Mouse (Mus musculus) liver, embryonic 11.5 days (tissue): ENCODE results near the gene Zfp871. TPM values are rescaled to one million over a fixed set of nuclear protein-coding genes. Genes with fewer than 3 reads are reported as not detected.
"Not testable (repeated sequence)": the region's sequence is repeated elsewhere in the genome, so short reads cannot be mapped to it uniquely, and the experiment has no call there.

Experiments used
- ATAC-seq: fragments of 200-750 bp; cut with Nextera tagmentation; replicated peaks from 2 replicates; pipeline ENCODE4 v1.8.0; 2017; ENCODE audit warnings: moderate number of reproducible peaks, mild to moderate bottlenecking, moderate TSS enrichment, moderate library complexity; ENCODE audit not compliant: low FRiP score
- DNase-seq: peaks from one replicate; pipeline ENCODE4 v3.0.0-alpha.2; 2017; ENCODE audit warnings: low spot score
- H3K27ac ChIP-seq: fragments of 300-500 bp; sonication (generic); 2 replicates; pipeline ENCODE4 v1.5.1; 2014; ENCODE audit warnings: mild to moderate bottlenecking, low read depth, low read length, control low read depth
- H3K27me3 ChIP-seq: fragments of 300-500 bp; sonication (generic); replicated peaks from 2 replicates; pipeline ENCODE4 v1.6.1; 2014; ENCODE audit warnings: low read length, mixed read lengths; ENCODE audit not compliant: control insufficient read depth, insufficient read depth
- H3K36me3 ChIP-seq: fragments of 300-500 bp; sonication (generic); 2 replicates; pipeline ENCODE4 v1.6.1; 2014; ENCODE audit warnings: mild to moderate bottlenecking, low read length, moderate library complexity, mixed read lengths; ENCODE audit not compliant: control insufficient read depth, insufficient read depth
- H3K4me1 ChIP-seq: fragments of 300-500 bp; sonication (generic); replicated peaks from 2 replicates; pipeline ENCODE4 v1.6.1; 2014; ENCODE audit warnings: low read length, mixed read lengths; ENCODE audit not compliant: control insufficient read depth, insufficient read depth
- H3K4me2 ChIP-seq: fragments of 300-500 bp; sonication (generic); 2 replicates; pipeline ENCODE4 v1.6.1; 2014; ENCODE audit warnings: mild to moderate bottlenecking, control low read depth, moderate library complexity
- H3K4me3 ChIP-seq: fragments of 300-500 bp; sonication (generic); 2 replicates; pipeline ENCODE4 v1.5.1; 2014; ENCODE audit warnings: low read depth, low read length, control low read depth
- H3K9ac ChIP-seq: fragments of 300-500 bp; sonication (generic); 2 replicates; pipeline ENCODE4 v1.6.1; 2014; ENCODE audit warnings: low read depth, low read length, control low read depth
- H3K9me3 ChIP-seq: fragments of 300-500 bp; sonication (generic); 2 replicates; pipeline ENCODE4 v1.6.1; 2016; ENCODE audit warnings: low read length, inconsistent platforms, mixed read lengths; ENCODE audit not compliant: control insufficient read depth
- WGBS: fragments of 180-500 bp; shearing (Covaris S2); extraction: QIAGEN DNeasy Blood & Tissue Kit; methylation state at CpG from one replicate; pipeline ENCODE4 v1.1.7; 2014; 5-methylcytosine and 5-hydroxymethylcytosine counted together
- polyA plus RNA-seq: library from polyadenylated mRNA; unstranded; fragments of >200 nt; fragmentation: Nextera tagmentation; extraction: Ambion mirVana; gene quantifications from 2 replicates; pipeline ENCODE4 v1.2.1, GENCODE M21; 2014

Gene Zfp871
- polyA plus RNA-seq, 1 experiment from 2014 or later, result 24.7 TPM

- Histone ChIP-seq H3K27ac (no peak overlapping the region), H3K4me2 (no peak overlapping the region), H3K9me3 (no peaks in the 10 kb centered on the region), H3K4me3 (no peak overlapping the region), H3K9ac (no peak overlapping the region), H3K36me3 (no peaks in the 10 kb centered on the region), H3K27me3 (no peaks in the 10 kb centered on the region), H3K4me1 (no peaks in the 10 kb centered on the region)
- ATAC-seq (no peak), DNase-seq (no peak)
- 25% methylated on average over 12 of the region's 12 CpGs for WGBS
Measured at GRCm38 (mm10) chr17:32753634-32754033, 34.5 kb downstream of the Zfp871 start.

DNA sequence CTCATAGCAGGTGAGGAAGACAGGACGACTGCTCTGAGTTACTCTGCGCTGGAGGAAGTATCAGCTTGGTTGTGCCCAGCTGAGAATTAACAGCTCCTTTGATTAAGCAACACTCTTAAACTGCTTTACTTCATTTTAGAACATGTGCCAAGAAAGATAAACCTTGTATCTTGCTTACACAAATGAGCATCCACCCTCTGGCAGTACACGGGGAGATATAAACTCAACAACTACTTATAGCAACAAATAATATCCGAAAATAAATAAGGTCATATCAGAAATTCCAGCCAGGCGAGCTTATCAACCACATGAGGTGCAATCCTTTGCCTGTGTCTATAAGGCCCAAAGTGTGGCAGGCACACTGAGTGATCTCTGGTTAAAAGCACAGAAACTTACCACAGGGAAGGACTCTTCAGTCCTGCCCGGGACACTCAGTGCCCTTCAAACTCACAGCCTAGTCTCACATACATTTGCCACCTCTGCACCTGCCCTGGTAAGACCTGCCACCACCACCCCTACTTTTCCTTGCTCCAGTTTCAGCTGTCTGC is 35.2 kb downstream of the Zfp871 start:
- Histone ChIP-seq H3K36me3 (no peaks in the 10 kb centered on the region), H3K27ac (no peak overlapping the region), H3K4me2 (no peak overlapping the region), H3K27me3 (no peaks in the 10 kb centered on the region), H3K9ac (no peak overlapping the region), H3K9me3 (no peaks in the 10 kb centered on the region), H3K4me3 (no peak overlapping the region), H3K4me1 (no peaks in the 10 kb centered on the region)
- ATAC-seq, result peak; percentile 36
- WGBS, result 54% methylated on average over 6 of the region's 6 CpGs
- DNase-seq, result no peak

GRCm38 (mm10) chr17:32750611-32751010 is 37.5 kb downstream of the Zfp871 start:
- ATAC-seq (no peak), DNase-seq (no peak)
- Histone ChIP-seq H3K4me1 (no peaks in the 10 kb centered on the region), H3K4me2 (no peak overlapping the region), H3K9me3 (no peaks in the 10 kb centered on the region), H3K27me3 (no peaks in the 10 kb centered on the region), H3K4me3 (no peak overlapping the region), H3K27ac (no peak overlapping the region), H3K36me3 (no peaks in the 10 kb centered on the region), H3K9ac (no peak overlapping the region)
- WGBS, result 38% methylated on average over 5 of the region's 5 CpGs

DNA sequence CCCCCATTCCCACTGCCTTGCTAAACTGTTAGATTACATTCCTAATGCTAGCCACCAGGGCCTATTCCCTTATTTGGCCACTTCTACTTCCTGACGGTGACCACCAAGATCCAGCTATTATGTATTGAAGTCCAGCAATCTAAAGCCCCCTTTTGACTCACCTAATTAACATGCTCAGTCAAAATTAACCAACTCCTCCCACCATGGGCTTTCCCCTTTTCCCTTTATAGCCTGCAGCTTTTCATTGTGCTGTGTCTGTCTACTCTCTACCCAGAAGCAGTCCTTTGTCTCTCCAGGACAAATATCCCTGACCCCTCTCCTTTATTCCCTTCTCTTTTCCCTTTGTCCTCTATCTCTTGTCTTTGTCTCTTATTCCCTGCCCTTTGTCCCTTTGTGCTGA is 47.0 kb downstream of the Zfp871 start:
- Histone ChIP-seq H3K9me3 (no peaks in the 10 kb centered on the region), H3K9ac (no peak overlapping the region), H3K27ac (no peak overlapping the region), H3K36me3 (no peaks in the 10 kb centered on the region), H3K4me1 (no peaks in the 10 kb centered on the region), H3K27me3 (no peaks in the 10 kb centered on the region), H3K4me2 (no peak overlapping the region), H3K4me3 (no peak overlapping the region)
- no peak for ATAC-seq
- no peak for DNase-seq
- WGBS, result 66% methylated on average over 1 of the region's 1 CpGs

DNA sequence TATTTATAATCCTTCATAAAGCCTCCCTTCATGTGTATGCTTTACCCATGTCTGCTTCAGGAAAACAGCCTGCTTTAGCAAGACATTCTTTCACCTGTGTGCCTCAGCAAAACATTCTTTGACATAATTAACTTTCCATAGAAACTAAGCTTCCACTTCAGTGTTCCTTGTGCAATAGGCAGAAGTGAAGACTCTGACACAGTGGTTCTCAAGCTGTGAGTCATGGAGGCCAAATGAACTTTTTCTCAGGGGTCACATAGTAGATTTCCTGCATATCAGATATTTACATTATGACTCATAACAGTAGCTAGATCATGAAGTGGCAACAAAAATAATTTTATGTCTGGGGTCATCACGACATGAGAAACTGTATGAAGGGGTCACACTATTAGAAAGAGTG is 49.7 kb downstream of the Zfp871 start:
- ATAC-seq, result no peak
- 75% methylated on average over 1 of the region's 1 CpGs for WGBS
- DNase-seq, result no peak

GRCm38 (mm10) chr17:32729029-32729428 is 59.1 kb downstream of the Zfp871 start:
- H3K4me2 ChIP-seq, result no peak overlapping the region
- no peak overlapping the region for H3K9ac ChIP-seq
- no peaks in the 10 kb centered on the region for H3K4me1 ChIP-seq
- ATAC-seq (no peak), DNase-seq (no peak)
- H3K36me3 ChIP-seq, result no peaks in the 10 kb centered on the region
- WGBS, result 69% methylated on average over 3 of the region's 3 CpGs
- no peak overlapping the region for H3K4me3 ChIP-seq
- H3K27me3 ChIP-seq, result no peaks in the 10 kb centered on the region
- H3K27ac ChIP-seq, result no peak overlapping the region
- no peaks in the 10 kb centered on the region for H3K9me3 ChIP-seq

More for the DNA sequence above, 49.7 kb downstream of the Zfp871 start:
- H3K4me3 ChIP-seq, result no peak overlapping the region
- H3K4me1 ChIP-seq, result no peaks in the 10 kb centered on the region
- H3K9ac ChIP-seq, result no peak overlapping the region
- no peak overlapping the region for H3K27ac ChIP-seq
- H3K9me3 ChIP-seq, result no peaks in the 10 kb centered on the region
- H3K4me2 ChIP-seq, result no peak overlapping the region
- H3K36me3 ChIP-seq, result no peaks in the 10 kb centered on the region
- H3K27me3 ChIP-seq, result no peaks in the 10 kb centered on the region

GRCm38 (mm10) chr17:32726360-32726759 is 61.7 kb downstream of the Zfp871 start:
- not testable (repeated sequence) for ATAC-seq, H3K4me2 ChIP-seq, H3K4me3 ChIP-seq, H3K9me3 ChIP-seq, H3K4me1 ChIP-seq, H3K36me3 ChIP-seq, DNase-seq, H3K27ac ChIP-seq, H3K27me3 ChIP-seq, H3K9ac ChIP-seq

GRCm38 (mm10) chr17:32722771-32723170 is 65.3 kb downstream of the Zfp871 start:
- no peaks in the 10 kb centered on the region for H3K36me3 ChIP-seq
- no peak overlapping the region for H3K9ac ChIP-seq
- H3K27me3 ChIP-seq, result no peaks in the 10 kb centered on the region
- DNase-seq (no peak), ATAC-seq (no peak)
- WGBS, result 82% methylated on average over 7 of the region's 7 CpGs
- no peak overlapping the region for H3K4me2 ChIP-seq
- H3K4me1 ChIP-seq, result no peaks in the 10 kb centered on the region
- H3K9me3 ChIP-seq, result no peaks in the 10 kb centered on the region
- H3K4me3 ChIP-seq, result no peak overlapping the region
- H3K27ac ChIP-seq, result no peak overlapping the region

DNA sequence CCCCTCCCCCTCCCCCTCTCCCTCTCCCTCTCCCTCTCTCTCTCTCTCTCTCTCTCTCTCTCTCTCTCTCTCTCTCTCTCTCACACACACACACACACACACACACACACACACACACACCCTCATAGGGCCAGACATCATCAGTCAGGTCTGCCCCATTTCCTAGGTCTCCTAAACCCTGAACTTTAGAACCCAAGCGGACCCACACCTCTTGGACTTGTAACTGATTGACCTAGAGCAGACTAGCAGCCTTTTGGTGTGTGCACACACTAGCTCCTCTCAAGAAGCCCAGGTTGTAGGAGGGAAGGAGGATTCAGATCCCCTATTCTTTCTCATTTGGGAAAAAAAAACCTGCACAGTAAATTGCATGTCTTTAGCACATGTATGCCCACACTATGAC is 65.9 kb downstream of the Zfp871 start:
- not testable (repeated sequence) for H3K9ac ChIP-seq, H3K4me3 ChIP-seq, H3K4me1 ChIP-seq, H3K4me2 ChIP-seq, ATAC-seq, DNase-seq, H3K36me3 ChIP-seq, H3K27ac ChIP-seq, H3K27me3 ChIP-seq, H3K9me3 ChIP-seq
- 86% methylated on average over 1 of the region's 1 CpGs for WGBS
